Mouse (Mus musculus): ENCODE results near the gene Prkci. TPM values are rescaled to one million over a fixed set of nuclear protein-coding genes. Genes with fewer than 3 reads are reported as not detected.

Gene Prkci
- polyA plus RNA-seq, 2 experiments = 45.3 to 45.5 TPM

- WGBS = 86% methylated on average over 7 of the region's 7 CpGs
- TF ChIP-seq POLR2A (IDR thresholded peaks at IDR 0.05; ENCODE audit: borderline replicate concordance, extremely low read depth, insufficient read depth, insufficient read length) = no peak
These were observed 54.8 kb downstream of the Prkci start for GRCm38 (mm10) chr3:31050375-31050774.

GRCm38 (mm10) chr3:31051730-31052129 lies 56.2 kb downstream of the Prkci start:
- no peaks in the 10 kb centered on the region for H3K4me1 ChIP-seq (ENCODE audit: control insufficient read depth, insufficient read depth, low read length)
- ATAC-seq (ENCODE audit: low FRiP score, low read depth) (no peak), DNase-seq (ENCODE audit: low spot score) (no peak)
- H3K27me3 ChIP-seq (ENCODE audit: control insufficient read depth, insufficient read depth, low read length) = no peaks in the 10 kb centered on the region
- H3K9me3 ChIP-seq (ENCODE audit: control insufficient read depth, low read length) = no peaks in the 10 kb centered on the region
- no peak overlapping the region for H3K4me3 ChIP-seq (replicated peaks; ENCODE audit: low read length)
- no peak overlapping the region for H3K9ac ChIP-seq (ENCODE audit: low read depth, low read length, severe bottlenecking)
- WGBS = 72% methylated on average over 9 of the region's 9 CpGs
- H3K4me2 ChIP-seq (replicated peaks; ENCODE audit: low read depth, low read length, severe bottlenecking) = no peak overlapping the region
- H3K36me3 ChIP-seq (ENCODE audit: control insufficient read depth, insufficient read depth, low read length) = peaks cover 40% of the 10 kb centered on the region
- H3K27ac ChIP-seq (replicated peaks; ENCODE audit: low read depth, low read length) = no peak overlapping the region
- TF ChIP-seq POLR2A (IDR thresholded peaks at IDR 0.05; ENCODE audit: borderline replicate concordance, extremely low read depth, insufficient read depth, insufficient read length) = no peak

More at GRCm38 (mm10) chr3:31050375-31050774, 54.8 kb downstream of the Prkci start:
- Histone ChIP-seq H3K4me1 (ENCODE audit: control insufficient read depth, insufficient read depth, low read length) (no peaks in the 10 kb centered on the region), H3K9me3 (ENCODE audit: control insufficient read depth, low read length) (no peaks in the 10 kb centered on the region), H3K4me3 (replicated peaks; ENCODE audit: low read length) (no peak overlapping the region), H3K27ac (replicated peaks; ENCODE audit: low read depth, low read length) (no peak overlapping the region), H3K4me2 (replicated peaks; ENCODE audit: low read depth, low read length, severe bottlenecking) (no peak overlapping the region), H3K36me3 (ENCODE audit: control insufficient read depth, insufficient read depth, low read length) (peaks cover 42% of the 10 kb centered on the region), H3K9ac (ENCODE audit: low read depth, low read length, severe bottlenecking) (no peak overlapping the region), H3K27me3 (ENCODE audit: control insufficient read depth, insufficient read depth, low read length) (no peaks in the 10 kb centered on the region)
- ATAC-seq (ENCODE audit: low FRiP score, low read depth) (no peak), DNase-seq (ENCODE audit: low spot score) (no peak)

DNA sequence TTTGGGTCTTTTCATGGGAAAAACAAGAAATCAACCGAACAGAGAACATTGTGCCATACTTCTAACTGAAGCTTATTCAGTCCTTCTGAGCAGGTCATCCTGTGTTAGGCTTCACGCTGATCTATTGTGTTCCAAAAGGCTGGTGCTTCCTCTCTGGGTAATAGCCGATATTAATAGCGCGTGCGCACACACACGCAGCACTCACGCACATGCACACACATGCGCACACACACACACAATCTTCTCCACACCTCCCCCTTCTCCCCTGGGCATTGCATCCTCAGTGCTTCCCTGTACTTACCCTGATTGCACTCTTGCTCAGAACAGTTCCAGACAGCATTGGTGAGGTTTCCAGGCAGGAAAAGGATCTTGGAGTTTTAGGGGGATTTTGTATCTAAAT lies 57.6 kb downstream of the Prkci start:
- WGBS = 89% methylated on average over 9 of the region's 9 CpGs
- no peaks in the 10 kb centered on the region for H3K9me3 ChIP-seq (ENCODE audit: control insufficient read depth, low read length)
- no peaks in the 10 kb centered on the region for H3K27me3 ChIP-seq (ENCODE audit: control insufficient read depth, insufficient read depth, low read length)
- H3K4me1 ChIP-seq (ENCODE audit: control insufficient read depth, insufficient read depth, low read length) = no peaks in the 10 kb centered on the region
- peaks cover 28% of the 10 kb centered on the region for H3K36me3 ChIP-seq (ENCODE audit: control insufficient read depth, insufficient read depth, low read length)
- H3K9ac ChIP-seq (ENCODE audit: low read depth, low read length, severe bottlenecking) = no peak overlapping the region
- H3K4me2 ChIP-seq (replicated peaks; ENCODE audit: low read depth, low read length, severe bottlenecking) = no peak overlapping the region
- H3K27ac ChIP-seq (replicated peaks; ENCODE audit: low read depth, low read length) = no peak overlapping the region
- no peak overlapping the region for H3K4me3 ChIP-seq (replicated peaks; ENCODE audit: low read length)
- DNase-seq (ENCODE audit: low spot score) = no peak
- ATAC-seq (ENCODE audit: low FRiP score, low read depth) = no peak
- TF ChIP-seq POLR2A (IDR thresholded peaks at IDR 0.05; ENCODE audit: borderline replicate concordance, extremely low read depth, insufficient read depth, insufficient read length) = no peak

DNA sequence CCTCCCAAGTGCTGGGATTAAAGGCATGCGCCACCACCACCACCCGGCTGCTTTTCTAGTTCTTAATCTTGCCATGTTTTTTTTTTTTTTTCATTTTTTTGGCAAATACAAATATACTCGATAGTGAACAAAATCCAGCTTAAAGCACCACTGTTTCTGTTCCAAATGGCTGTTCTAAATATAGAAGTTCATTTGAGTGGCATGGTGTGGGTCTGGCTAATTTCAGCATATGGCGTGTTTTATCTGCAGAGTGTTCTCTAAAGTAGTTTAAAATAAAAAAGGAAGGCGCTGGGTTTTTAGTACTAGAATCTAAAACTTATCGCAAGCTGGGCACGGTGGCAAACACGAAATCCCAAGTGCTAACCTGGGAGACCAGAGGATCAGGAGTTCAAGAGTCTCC lies 59.3 kb downstream of the Prkci start:
- H3K9me3 ChIP-seq (ENCODE audit: control insufficient read depth, low read length) = no peaks in the 10 kb centered on the region
- H3K4me2 ChIP-seq (replicated peaks; ENCODE audit: low read depth, low read length, severe bottlenecking) = no peak overlapping the region
- DNase-seq (ENCODE audit: low spot score) = no peak
- no peaks in the 10 kb centered on the region for H3K4me1 ChIP-seq (ENCODE audit: control insufficient read depth, insufficient read depth, low read length)
- H3K36me3 ChIP-seq (ENCODE audit: control insufficient read depth, insufficient read depth, low read length) = peaks cover 11% of the 10 kb centered on the region
- 94% methylated on average over 8 of the region's 8 CpGs for WGBS
- no peak for ATAC-seq (ENCODE audit: low FRiP score, low read depth)
- no peaks in the 10 kb centered on the region for H3K27me3 ChIP-seq (ENCODE audit: control insufficient read depth, insufficient read depth, low read length)
- TF ChIP-seq POLR2A (IDR thresholded peaks at IDR 0.05; ENCODE audit: borderline replicate concordance, extremely low read depth, insufficient read depth, insufficient read length) = no peak
- H3K9ac ChIP-seq (ENCODE audit: low read depth, low read length, severe bottlenecking) = no peak overlapping the region
- no peak overlapping the region for H3K27ac ChIP-seq (replicated peaks; ENCODE audit: low read depth, low read length)
- no peak overlapping the region for H3K4me3 ChIP-seq (replicated peaks; ENCODE audit: low read length)

DNA sequence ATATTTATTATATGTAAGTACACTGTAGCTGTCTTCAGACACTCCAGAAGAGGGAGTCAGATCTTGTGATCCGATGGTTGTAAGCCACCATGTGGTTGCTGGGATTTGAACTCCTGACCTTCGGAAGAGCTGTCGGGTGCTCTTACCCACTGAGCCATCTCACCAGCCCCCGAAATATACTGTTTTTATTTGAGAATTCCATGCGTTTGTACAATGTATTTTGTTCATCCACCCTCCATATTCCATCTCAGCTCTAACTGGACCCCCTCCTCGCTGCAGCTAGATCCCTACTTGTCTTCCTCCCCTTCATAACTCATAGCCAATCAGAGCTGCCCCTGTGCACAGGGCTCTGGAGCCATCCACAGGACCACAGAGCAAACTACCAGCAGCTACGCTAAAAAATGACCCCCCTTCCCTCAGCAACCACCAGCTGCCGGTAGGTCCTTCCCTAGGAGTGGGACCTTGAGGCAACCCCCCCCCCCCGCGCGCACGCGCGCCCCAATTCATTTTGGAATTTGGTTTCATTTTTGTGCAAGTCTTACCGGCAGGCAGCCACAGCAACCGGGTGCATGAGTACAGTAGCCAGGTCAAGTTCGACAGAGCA lies 60.6 kb downstream of the Prkci start:
- H3K9ac ChIP-seq (ENCODE audit: low read depth, low read length, severe bottlenecking) = peak overlapping the region; percentile 55; the same call in 1 of the 2 replicates
- H3K9me3 ChIP-seq (ENCODE audit: control insufficient read depth, low read length) = no peaks in the 10 kb centered on the region
- no peaks in the 10 kb centered on the region for H3K27me3 ChIP-seq (ENCODE audit: control insufficient read depth, insufficient read depth, low read length)
- DNase-seq (ENCODE audit: low spot score) (peak; percentile 69), ATAC-seq (ENCODE audit: low FRiP score, low read depth) (peak; percentile 67)
- 0 out of 2 replicates have a peak, but pooled peaks cover under 1% of the 10 kb centered on the region for H3K36me3 ChIP-seq (ENCODE audit: control insufficient read depth, insufficient read depth, low read length)
- peak overlapping the region; percentile 43; the same call in 1 of the 2 replicates for H3K27ac ChIP-seq (replicated peaks; ENCODE audit: low read depth, low read length)
- H3K4me2 ChIP-seq (replicated peaks; ENCODE audit: low read depth, low read length, severe bottlenecking) = peak overlapping the region; percentile 55
- WGBS = 24% methylated on average over 17 of the region's 17 CpGs
- TF ChIP-seq POLR2A (IDR thresholded peaks at IDR 0.05; ENCODE audit: borderline replicate concordance, extremely low read depth, insufficient read depth, insufficient read length) = no peak
- peak overlapping the region; percentile 44 for H3K4me3 ChIP-seq (replicated peaks; ENCODE audit: low read length)
- H3K4me1 ChIP-seq (ENCODE audit: control insufficient read depth, insufficient read depth, low read length) = no peaks in the 10 kb centered on the region
